Mouse (Mus musculus) liver, embryonic 15.5 days (tissue): ENCODE measurements around the gene Zfp36l2. TPM values are rescaled to one million over a fixed set of nuclear protein-coding genes. Genes with fewer than 3 reads are reported as not detected.
A peak's percentile ranks its signal among the peaks of the same experiment; 100 is the strongest.

Experiments used
- ATAC-seq: fragments of 200-750 bp; cut with Nextera tagmentation; 2 replicates; pipeline ENCODE4 v1.8.0; 2017; ENCODE audit warnings: moderate number of reproducible peaks, mild to moderate bottlenecking, moderate library complexity; ENCODE audit not compliant: insufficient read depth
- H3K27ac ChIP-seq: fragments of 300-500 bp; sonication (generic); replicated peaks from 2 replicates; pipeline ENCODE4 v1.5.1; 2015; ENCODE audit warnings: mild to moderate bottlenecking, inconsistent platforms
- H3K27me3 ChIP-seq: fragments of 300-500 bp; sonication (generic); 2 replicates; pipeline ENCODE4 v1.6.1; 2015; ENCODE audit warnings: mild to moderate bottlenecking, inconsistent platforms
- H3K36me3 ChIP-seq: fragments of 300-500 bp; sonication (generic); replicated peaks from 2 replicates; pipeline ENCODE4 v1.6.1; 2015; ENCODE audit warnings: moderate library complexity, mild to moderate bottlenecking, inconsistent platforms
- H3K4me1 ChIP-seq: fragments of 300-500 bp; sonication (generic); replicated peaks from 2 replicates; pipeline ENCODE4 v1.6.1; 2015; ENCODE audit warnings: inconsistent platforms
- H3K4me2 ChIP-seq: fragments of 300-500 bp; sonication (generic); 2 replicates; pipeline ENCODE4 v1.6.1; 2015; ENCODE audit warnings: moderate library complexity, mild to moderate bottlenecking, inconsistent platforms
- H3K4me3 ChIP-seq: fragments of 300-500 bp; sonication (generic); replicated peaks from 2 replicates; pipeline ENCODE4 v1.5.1; 2015; ENCODE audit warnings: mild to moderate bottlenecking, inconsistent platforms
- H3K9ac ChIP-seq: fragments of 300-500 bp; sonication (generic); 2 replicates; pipeline ENCODE4 v1.6.1; 2015; ENCODE audit warnings: moderate library complexity, mild to moderate bottlenecking, inconsistent platforms
- H3K9me3 ChIP-seq: fragments of 300-500 bp; sonication (generic); replicated peaks from 2 replicates; pipeline ENCODE4 v1.6.1; 2016; ENCODE audit warnings: inconsistent platforms
- WGBS: fragments of 180-500 bp; shearing (Covaris S2); methylation state at CpG from one replicate; pipeline ENCODE4 v1.1.7; 2015; ENCODE audit warnings: mixed read lengths; ENCODE audit not compliant: insufficient replicate concordance; 5-methylcytosine and 5-hydroxymethylcytosine counted together
- polyA plus RNA-seq: library from polyadenylated mRNA; unstranded; fragments of >200 nt; fragmentation: Nextera tagmentation; extraction: Ambion mirVana; gene quantifications from 2 replicates; pipeline ENCODE4 v1.2.1, GENCODE M21; 2015

Gene Zfp36l2
- polyA plus RNA-seq, 1 experiment from 2014 or later, result 7.4 TPM

GRCm38 (mm10) chr17:84150291-84150690 lies 37.5 kb downstream of the Zfp36l2 start:
- peak overlapping the region; percentile 92 for H3K27ac ChIP-seq

GRCm38 (mm10) chr17:84149566-84149965 lies 38.2 kb downstream of the Zfp36l2 start:
- H3K27ac ChIP-seq, result peak overlapping the region; percentile 92

More at GRCm38 (mm10) chr17:84150291-84150690, 37.5 kb downstream of the Zfp36l2 start:
- H3K36me3 ChIP-seq, result no peaks in the 10 kb centered on the region
- WGBS, result 82% methylated on average over 8 of the region's 8 CpGs
- H3K4me1 ChIP-seq, result peaks cover 99% of the 10 kb centered on the region
- no peak for ATAC-seq
- no peaks in the 10 kb centered on the region for H3K27me3 ChIP-seq
- no peak overlapping the region for H3K9ac ChIP-seq
- H3K9me3 ChIP-seq, result no peaks in the 10 kb centered on the region
- H3K4me2 ChIP-seq, result no peak overlapping the region
- H3K4me3 ChIP-seq, result no peak overlapping the region

GRCm38 (mm10) chr17:84148499-84149484 lies 39.0 kb downstream of the Zfp36l2 start:
- Histone ChIP-seq H3K4me3 (0 out of 2 replicates have a peak overlapping the region, but pooled peaks have one; percentile 1), H3K9ac (peak overlapping the region; percentile 54), H3K4me1 (peaks cover 99% of the 10 kb centered on the region), H3K4me2 (peak overlapping the region; percentile 76), H3K36me3 (no peaks in the 10 kb centered on the region), H3K9me3 (no peaks in the 10 kb centered on the region), H3K27ac (peak overlapping the region; percentile 92), H3K27me3 (no peaks in the 10 kb centered on the region)
- WGBS, result 39% methylated on average over 11 of the region's 11 CpGs
- ATAC-seq, result peak; percentile 17

More at GRCm38 (mm10) chr17:84149566-84149965, 38.2 kb downstream of the Zfp36l2 start:
- H3K36me3 ChIP-seq, result no peaks in the 10 kb centered on the region
- H3K4me3 ChIP-seq, result no peak overlapping the region
- ATAC-seq, result no peak
- WGBS, result 58% methylated on average over 5 of the region's 5 CpGs
- H3K4me1 ChIP-seq, result peaks cover 99% of the 10 kb centered on the region
- H3K9me3 ChIP-seq, result no peaks in the 10 kb centered on the region
- H3K4me2 ChIP-seq, result no peak overlapping the region
- no peak overlapping the region for H3K9ac ChIP-seq
- no peaks in the 10 kb centered on the region for H3K27me3 ChIP-seq

- H3K27me3 ChIP-seq, result no peaks in the 10 kb centered on the region
- ATAC-seq, result peak; percentile 81
- H3K27ac ChIP-seq, result peak overlapping the region; percentile 92
- no peaks in the 10 kb centered on the region for H3K9me3 ChIP-seq
- WGBS, result 12% methylated on average over 11 of the region's 11 CpGs
- peak overlapping the region; percentile 76 for H3K4me2 ChIP-seq
- H3K36me3 ChIP-seq, result no peaks in the 10 kb centered on the region
- H3K4me3 ChIP-seq, result peak overlapping the region; percentile 28
- peak overlapping the region; percentile 54 for H3K9ac ChIP-seq
- H3K4me1 ChIP-seq, result peaks cover 99% of the 10 kb centered on the region
Measured at GRCm38 (mm10) chr17:84147183-84148108, 40.3 kb downstream of the Zfp36l2 start.

GRCm38 (mm10) chr17:84146458-84147182 lies 41.1 kb downstream of the Zfp36l2 start:
- H3K27ac ChIP-seq, result peak overlapping the region; percentile 92
- 31% methylated on average over 7 of the region's 7 CpGs for WGBS
- peak overlapping the region; percentile 54 for H3K9ac ChIP-seq
- peak overlapping the region; percentile 4; the same call in 1 of the 2 replicates for H3K4me3 ChIP-seq
- H3K4me2 ChIP-seq, result peak overlapping the region; percentile 76
- no peaks in the 10 kb centered on the region for H3K9me3 ChIP-seq
- H3K4me1 ChIP-seq, result peaks cover 98% of the 10 kb centered on the region
- H3K27me3 ChIP-seq, result no peaks in the 10 kb centered on the region
- no peaks in the 10 kb centered on the region for H3K36me3 ChIP-seq
- no peak for ATAC-seq

GRCm38 (mm10) chr17:84145826-84146287 lies 41.9 kb downstream of the Zfp36l2 start:
- no peak for ATAC-seq
- peaks cover 98% of the 10 kb centered on the region for H3K4me1 ChIP-seq
- WGBS, result 8% methylated on average over 10 of the region's 10 CpGs
- H3K36me3 ChIP-seq, result no peaks in the 10 kb centered on the region
- no peaks in the 10 kb centered on the region for H3K27me3 ChIP-seq
- H3K9me3 ChIP-seq, result no peaks in the 10 kb centered on the region
- peak overlapping the region; percentile 76 for H3K4me2 ChIP-seq
- H3K4me3 ChIP-seq, result no peak overlapping the region; the same call in 1 of the 2 replicates
- peak overlapping the region; percentile 54; the same call in 1 of the 2 replicates for H3K9ac ChIP-seq
- H3K27ac ChIP-seq, result peak overlapping the region; percentile 92

- WGBS, result 18% methylated on average over 5 of the region's 5 CpGs
- Histone ChIP-seq H3K4me3 (no peak overlapping the region), H3K36me3 (no peaks in the 10 kb centered on the region), H3K9ac (peak overlapping the region; percentile 54; the same call in 1 of the 2 replicates), H3K4me2 (peak overlapping the region; percentile 76; the same call in 1 of the 2 replicates), H3K4me1 (peaks cover 99% of the 10 kb centered on the region), H3K9me3 (no peaks in the 10 kb centered on the region), H3K27me3 (no peaks in the 10 kb centered on the region), H3K27ac (peak overlapping the region; percentile 92)
- ATAC-seq, result no peak
Measured at GRCm38 (mm10) chr17:84144762-84145599, 42.8 kb downstream of the Zfp36l2 start.

GRCm38 (mm10) chr17:84144130-84144529 lies 43.6 kb downstream of the Zfp36l2 start:
- H3K9ac ChIP-seq, result no peak overlapping the region
- H3K27ac ChIP-seq, result no peak overlapping the region; the same call in 1 of the 2 replicates
- no peak for ATAC-seq
- no peak overlapping the region for H3K4me2 ChIP-seq
- no peaks in the 10 kb centered on the region for H3K36me3 ChIP-seq
- H3K9me3 ChIP-seq, result no peaks in the 10 kb centered on the region
- WGBS, result 79% methylated on average over 3 of the region's 3 CpGs
- no peaks in the 10 kb centered on the region for H3K27me3 ChIP-seq
- no peak overlapping the region for H3K4me3 ChIP-seq
- peaks cover 94% of the 10 kb centered on the region for H3K4me1 ChIP-seq

- no peak for ATAC-seq
- H3K9me3 ChIP-seq, result no peaks in the 10 kb centered on the region
- no peak overlapping the region for H3K4me3 ChIP-seq
- H3K9ac ChIP-seq, result no peak overlapping the region
- 0 out of 2 replicates have a peak overlapping the region, but pooled peaks have one; percentile 45 for H3K27ac ChIP-seq
- peaks cover 94% of the 10 kb centered on the region for H3K4me1 ChIP-seq
- no peaks in the 10 kb centered on the region for H3K36me3 ChIP-seq
- no peak overlapping the region for H3K4me2 ChIP-seq
- no peaks in the 10 kb centered on the region for H3K27me3 ChIP-seq
- WGBS, result 35% methylated on average over 12 of the region's 12 CpGs
Measured at GRCm38 (mm10) chr17:84143219-84143844, 44.4 kb downstream of the Zfp36l2 start.
